Mouse (Mus musculus) MEL (cell line): ENCODE measurements around the gene Nasp. TPM values are rescaled to one million over a fixed set of nuclear protein-coding genes. Genes with fewer than 3 reads are reported as not detected.

Experiments
- DNase-seq: peaks from one replicate; pipeline ENCODE4 v3.0.0; 2011; ENCODE audit warnings: low read depth, low spot score
- H3K27ac ChIP-seq: 2 replicates; pipeline ENCODE4 v1.5.1; 2012; ENCODE audit warnings: low read depth, mild to moderate bottlenecking, control low read depth, low read length, moderate library complexity; ENCODE audit not compliant: control insufficient read depth
- H3K27me3 ChIP-seq, 2 experiments: fragments of 150-350 bp in 1 of 2; sonication (generic) in 1 of 2; 2 replicates each; pipeline ENCODE4 v1.6.1; 2012; ENCODE audit warnings: low read length in 2 of 2, mild to moderate bottlenecking in 2 of 2, improper control_type of control experiment in 1 of 2, moderate library complexity in 1 of 2; ENCODE audit not compliant: insufficient read depth in 2 of 2, control insufficient read depth in 1 of 2
- H3K36me3 ChIP-seq, 2 experiments: 2 replicates each; pipeline ENCODE4 v1.6.1; 2012 to 2014; ENCODE audit warnings: low read length in 2 of 2, improper control_type of control experiment in 1 of 2, inconsistent platforms in 1 of 2, mild to moderate bottlenecking in 1 of 2; ENCODE audit not compliant: insufficient read depth in 2 of 2, control insufficient read depth in 1 of 2
- H3K4me1 ChIP-seq, 2 experiments: fragments of 150-350 bp in 1 of 2; sonication (generic) in 1 of 2; 2 replicates each; pipeline ENCODE4 v1.6.1; 2012; ENCODE audit warnings: low read length in 2 of 2, improper control_type of control experiment in 1 of 2, mild to moderate bottlenecking in 1 of 2; ENCODE audit not compliant: insufficient read depth in 2 of 2, control insufficient read depth in 1 of 2
- H3K4me3 ChIP-seq, 2 experiments: fragments of 150-350 bp in 1 of 2; sonication (generic) in 1 of 2; 2 replicates each; pipeline ENCODE4 v1.5.1; 2012; ENCODE audit warnings: low read depth in 2 of 2, low read length in 2 of 2, mild to moderate bottlenecking in 2 of 2, moderate library complexity in 2 of 2, control low read depth in 1 of 2, improper control_type of control experiment in 1 of 2; ENCODE audit not compliant: control insufficient read depth in 1 of 2, insufficient read depth in 1 of 2
- H3K79me2 ChIP-seq: 2 replicates; pipeline ENCODE4 v1.6.1; 2012; ENCODE audit warnings: mild to moderate bottlenecking, low read length, moderate library complexity; ENCODE audit not compliant: control insufficient read depth, poor library complexity, insufficient read depth
- H3K9ac ChIP-seq: 2 replicates; pipeline ENCODE4 v1.6.1; 2012; ENCODE audit warnings: low read depth, mild to moderate bottlenecking, control low read depth, low read length, moderate library complexity; ENCODE audit not compliant: control insufficient read depth, poor library complexity, severe bottlenecking
- H3K9me3 ChIP-seq: fragments of 150-350 bp; sonication (generic); replicated peaks from 2 replicates; pipeline ENCODE4 v1.6.1; 2012; ENCODE audit warnings: mild to moderate bottlenecking, low read length, improper control_type of control experiment, moderate library complexity; ENCODE audit not compliant: insufficient read depth
- BHLHE40 ChIP-seq: IDR thresholded peaks from 2 replicates; pipeline ENCODE4 v1.6.1; 2012; ENCODE audit warnings: low read depth, mild to moderate bottlenecking, inconsistent platforms, low read length, improper control_type of control experiment, borderline replicate concordance
- CHD1 ChIP-seq: IDR thresholded peaks from 2 replicates; pipeline ENCODE4 v1.6.1; 2012; ENCODE audit warnings: low read depth, mild to moderate bottlenecking, inconsistent platforms, low read length, improper control_type of control experiment
- CHD2 ChIP-seq: IDR thresholded peaks from 2 replicates; pipeline ENCODE4 v1.6.1; 2011; ENCODE audit warnings: low read length, improper control_type of control experiment
- E2F4 ChIP-seq: IDR thresholded peaks from 2 replicates; pipeline ENCODE4 v1.6.1; 2011; ENCODE audit warnings: low read depth, low read length, improper control_type of control experiment, borderline replicate concordance
- ELF1 ChIP-seq: IDR thresholded peaks from 2 replicates; pipeline ENCODE4 v1.6.1; 2014; ENCODE audit warnings: low read depth, mild to moderate bottlenecking, inconsistent platforms, low read length, improper control_type of control experiment, moderate library complexity
- EP300 ChIP-seq, 2 experiments: IDR thresholded peaks; 2 replicates each; pipeline ENCODE4 v1.6.1; 2011; ENCODE audit warnings: improper control_type of control experiment in 2 of 2, low read length in 2 of 2, low read depth in 1 of 2, mild to moderate bottlenecking in 1 of 2
- GATA1 ChIP-seq: IDR thresholded peaks from 2 replicates; pipeline ENCODE4 v1.6.1; 2011; ENCODE audit warnings: low read depth, low read length, improper control_type of control experiment
- HCFC1 ChIP-seq: IDR thresholded peaks from 2 replicates; pipeline ENCODE4 v1.6.1; 2012; ENCODE audit warnings: low read depth, mild to moderate bottlenecking, inconsistent platforms, low read length, improper control_type of control experiment, moderate library complexity
- JUND ChIP-seq: IDR thresholded peaks from 2 replicates; pipeline ENCODE4 v1.6.1; 2011; ENCODE audit warnings: low read depth, mild to moderate bottlenecking, improper control_type of control experiment, low read length
- KAT2A ChIP-seq: conservative IDR thresholded peaks from 2 replicates; pipeline ENCODE4 v1.6.1; 2012; ENCODE audit warnings: low read depth, low read length, improper control_type of control experiment, inconsistent platforms
- MAFK ChIP-seq: IDR thresholded peaks from 2 replicates; pipeline ENCODE4 v1.6.1; 2011; ENCODE audit warnings: low read depth, mild to moderate bottlenecking, low read length, improper control_type of control experiment, borderline replicate concordance
- MAX ChIP-seq: IDR thresholded peaks from 2 replicates; pipeline ENCODE4 v1.6.1; 2011; ENCODE audit warnings: low read length, improper control_type of control experiment
- MEF2A ChIP-seq: IDR thresholded peaks from 2 replicates; pipeline ENCODE4 v1.6.1; 2014; ENCODE audit warnings: low read depth, mild to moderate bottlenecking, inconsistent platforms, low read length, improper control_type of control experiment; ENCODE audit not compliant: poor library complexity, insufficient replicate concordance, severe bottlenecking; ENCODE audit errors: extremely low read depth
- MYC ChIP-seq: IDR thresholded peaks from 2 replicates; pipeline ENCODE4 v1.6.1; 2011; ENCODE audit warnings: low read depth, mild to moderate bottlenecking, low read length, improper control_type of control experiment, moderate library complexity
- NELFE ChIP-seq: IDR thresholded peaks from 2 replicates; pipeline ENCODE4 v1.6.1; 2011; ENCODE audit warnings: low read depth, low read length, improper control_type of control experiment
- NRF1 ChIP-seq: IDR thresholded peaks from 2 replicates; pipeline ENCODE4 v1.6.1; 2014; ENCODE audit warnings: low read depth, mild to moderate bottlenecking, inconsistent platforms, low read length, improper control_type of control experiment, moderate library complexity; ENCODE audit not compliant: poor library complexity, insufficient read depth, severe bottlenecking
- POLR2AphosphoS2 ChIP-seq: IDR thresholded peaks from 2 replicates; pipeline ENCODE4 v1.6.1; 2011; ENCODE audit warnings: low read length, improper control_type of control experiment
- POLR2AphosphoS5 ChIP-seq: IDR thresholded peaks from 2 replicates; pipeline ENCODE4 v1.6.1; 2012; ENCODE audit warnings: low read depth, borderline replicate concordance, mild to moderate bottlenecking, inconsistent platforms, low read length, moderate library complexity, mixed read lengths
- RCOR1 ChIP-seq: IDR thresholded peaks from 2 replicates; pipeline ENCODE4 v1.6.1; 2012; ENCODE audit warnings: low read depth, mild to moderate bottlenecking, inconsistent platforms, low read length, improper control_type of control experiment
- SIN3A ChIP-seq: IDR thresholded peaks from 2 replicates; pipeline ENCODE4 v1.6.1; 2012; ENCODE audit warnings: low read length, improper control_type of control experiment, inconsistent platforms
- TBP ChIP-seq: IDR thresholded peaks from 2 replicates; pipeline ENCODE4 v1.8.0; 2011; ENCODE audit warnings: low read depth, low read length, improper control_type of control experiment
- TCF12 ChIP-seq: IDR thresholded peaks from 2 replicates; pipeline ENCODE4 v1.6.1; 2014; ENCODE audit warnings: low read depth, mild to moderate bottlenecking, inconsistent platforms, low read length, improper control_type of control experiment, moderate library complexity
- USF2 ChIP-seq, 2 experiments: IDR thresholded peaks; 2 replicates each; pipeline ENCODE4 v1.6.1; 2011 to 2012; ENCODE audit warnings: improper control_type of control experiment in 2 of 2, low read length in 2 of 2, borderline replicate concordance in 1 of 2, inconsistent platforms in 1 of 2, low read depth in 1 of 2, mild to moderate bottlenecking in 1 of 2; ENCODE audit not compliant: insufficient read depth in 1 of 2
- ZC3H11A ChIP-seq: IDR thresholded peaks from 2 replicates; pipeline ENCODE4 v1.6.1; 2012; ENCODE audit warnings: low read depth, mild to moderate bottlenecking, inconsistent platforms, low read length, improper control_type of control experiment
- ZKSCAN1 ChIP-seq: IDR thresholded peaks from 2 replicates; pipeline ENCODE4 v1.6.1; 2012; ENCODE audit warnings: low read depth, mild to moderate bottlenecking, inconsistent platforms, low read length, improper control_type of control experiment, moderate library complexity
- ZMIZ1 ChIP-seq: IDR thresholded peaks from 2 replicates; pipeline ENCODE4 v1.6.1; 2012; ENCODE audit warnings: low read depth, mild to moderate bottlenecking, inconsistent platforms, low read length, improper control_type of control experiment, moderate library complexity
- ZNF384 ChIP-seq: IDR thresholded peaks from 2 replicates; pipeline ENCODE4 v1.6.1; 2012; ENCODE audit warnings: low read depth, mild to moderate bottlenecking, inconsistent platforms, low read length, improper control_type of control experiment
- polyA plus RNA-seq, 2 experiments: library from polyadenylated mRNA; stranded (reverse) in 1 of 2; unstranded in 1 of 2; fragments of >175 nt in 1 of 2; fragments of >200 nt in 1 of 2; gene quantifications; 2 replicates each; pipeline versions ENCODE4 v1.2.1 to v1.2.4; 2012; ENCODE audit warnings: low replicate concordance in 2 of 2, low read depth in 1 of 2; ENCODE audit not compliant: insufficient read length in 2 of 2, insufficient read depth in 1 of 2, missing spikeins in 1 of 2
- total RNA-seq: library from RNA; depleted of rRNA; stranded (reverse); fragments of 300-350 nt; gene quantifications from 2 replicates; pipeline ENCODE4 v1.2.3, GENCODE M21; 2012

Nasp gene
- total and polyA plus RNA-seq, 3 experiments = 133 to 174 TPM; not detected in 1

DNA sequence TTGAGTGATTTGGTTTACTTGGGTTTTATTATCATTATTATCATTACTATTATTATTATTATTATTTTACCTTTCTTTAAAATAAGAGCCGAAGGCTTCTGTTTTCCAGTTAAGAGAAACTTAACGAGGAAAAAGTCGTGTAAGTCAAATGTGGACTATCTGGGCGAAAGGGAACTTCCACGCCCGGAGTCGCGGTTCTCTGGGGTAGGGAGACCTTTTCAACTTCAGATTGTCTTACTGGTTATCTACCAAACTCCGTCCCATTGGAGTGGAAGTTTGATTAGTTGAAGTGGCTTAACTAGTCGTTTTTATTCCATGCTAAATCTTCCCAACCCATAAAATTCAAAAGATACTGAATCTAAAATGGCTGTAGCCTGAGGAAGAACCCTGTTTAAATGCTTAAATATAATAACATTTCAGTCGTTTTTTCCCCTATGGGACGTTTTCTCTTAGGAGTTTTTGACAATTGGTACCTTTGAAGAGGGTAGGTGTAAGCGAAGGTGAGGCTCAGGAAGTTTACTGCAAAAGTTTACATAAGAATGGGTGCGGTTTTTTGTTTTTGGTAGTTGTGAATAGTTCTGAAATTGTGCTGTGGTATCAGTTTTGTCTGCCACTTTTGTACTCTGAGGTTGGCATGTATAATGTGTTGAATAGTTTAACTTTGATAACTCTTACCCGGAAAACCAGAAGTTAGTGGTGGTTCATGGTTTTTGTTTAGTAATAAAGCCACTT, 69.4 kb downstream of the Nasp start:
- Histone ChIP-seq H3K79me2 (peaks cover 56% of the 10 kb centered on the region), H3K27me3 (no peaks in the 10 kb centered on the region), H3K9me3 (no peaks in the 10 kb centered on the region), H3K4me1 (0 out of 4 replicates have a peak, but pooled peaks cover 0 to 2% of the 10 kb centered on the region in 2 experiments), H3K27ac (peak overlapping the region; percentile 66), H3K4me3 (peak overlapping the region; percentile 82 to 97), H3K9ac (peak overlapping the region; percentile 81), H3K36me3 (peaks cover 0 to 27% of the 10 kb centered on the region in 2 experiments; a peak in 2 of 4 replicates)
- DNase-seq = peak; percentile 57
- TF ChIP-seq JUND (no peak), ELF1 (no peak), GATA1 (0 out of 2 replicates have a peak, but pooled peaks have one; percentile 24)

DNA sequence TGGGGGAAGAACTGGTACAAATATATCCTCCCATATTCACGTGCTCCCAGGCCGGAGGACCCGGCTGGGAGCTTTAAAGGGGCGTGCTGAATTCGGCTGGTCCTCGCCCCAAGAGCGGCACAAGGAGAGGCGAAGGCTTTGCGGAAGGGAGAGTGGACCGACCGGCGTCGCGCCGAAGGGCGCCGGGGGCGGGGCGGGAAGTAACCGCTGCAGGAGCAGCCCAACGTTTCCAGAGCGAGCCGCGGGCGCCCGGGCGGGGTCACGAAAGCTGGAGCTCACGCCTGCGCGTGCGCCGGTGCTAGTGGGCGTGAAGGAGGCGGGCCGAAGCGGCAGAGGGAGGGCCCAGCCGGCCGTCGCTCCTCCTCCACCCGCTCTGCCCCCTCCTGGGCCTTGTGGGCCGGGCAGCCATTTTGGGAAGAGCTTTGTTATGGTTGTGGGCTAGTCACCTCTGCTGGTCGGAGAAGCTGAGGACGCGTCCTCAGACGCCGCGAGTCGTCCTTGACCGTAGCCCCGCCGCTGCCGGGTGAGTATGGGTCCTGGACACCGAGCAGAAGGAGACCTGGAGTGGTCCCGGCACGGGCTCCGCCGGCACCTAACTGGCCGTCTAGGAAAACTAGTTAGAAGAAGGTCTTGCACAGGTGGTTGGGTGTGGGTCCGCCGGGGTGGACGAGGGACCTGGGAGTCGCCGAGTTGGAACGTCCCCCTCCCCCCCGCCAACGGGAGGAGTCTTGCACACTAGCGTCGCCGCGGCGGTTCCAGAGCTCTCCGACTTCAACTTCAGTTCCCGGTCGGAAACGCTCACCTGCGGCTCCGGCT, 70.2 kb downstream of the Nasp start, which contains the start of gene Gpbp1l1:
Gene Gpbp1l1 (plus strand): TSS at position 353 of the 816 bp plus-strand sequence.
- Histone ChIP-seq H3K36me3 (peaks cover 0 to 24% of the 10 kb centered on the region in 2 experiments; a peak in 2 of 4 replicates), H3K27me3 (no peaks in the 10 kb centered on the region), H3K79me2 (peaks cover 51% of the 10 kb centered on the region), H3K4me3 (peak within 1 kb of the TSS; percentile 82 to 97), H3K9me3 (no peaks in the 10 kb centered on the region), H3K4me1 (0 out of 4 replicates have a peak, but pooled peaks cover 0 to 2% of the 10 kb centered on the region in 2 experiments), H3K9ac (peak within 1 kb of the TSS; percentile 98), H3K27ac (peak within 1 kb of the TSS; percentile 99)
- DNase-seq = peak; percentile 96
- no peak for TF ChIP-seq BHLHE40
- TF ChIP-seq MAX = peak; percentile 12
- 0 out of 2 replicates have a peak, but pooled peaks have one; percentile 28 for TF ChIP-seq RCOR1
- peak; percentile 47 for TF ChIP-seq SIN3A
- TF ChIP-seq MAFK = no peak
- TF ChIP-seq TCF12 = peak; percentile 48; the same call in 1 of the 2 replicates
- no peak for TF ChIP-seq MYC
- no peak for TF ChIP-seq KAT2A
- TF ChIP-seq ZNF384 = no peak
- no peak for TF ChIP-seq MEF2A
- no peak for TF ChIP-seq EP300 (IDR thresholded peaks at IDR 0.05; ENCODE audit: low read depth in 1 of 2, low read length in 2 of 2)
- TF ChIP-seq CHD1 = 0 out of 2 replicates have a peak, but pooled peaks have one; percentile 70
- no peak for TF ChIP-seq POLR2AphosphoS5
- 0 out of 2 replicates have a peak, but pooled peaks have one; percentile 21 for TF ChIP-seq ZC3H11A
- no peak for TF ChIP-seq CHD2
- no peak for TF ChIP-seq USF2 (IDR thresholded peaks at IDR 0.05; ENCODE audit: borderline replicate concordance in 1 of 2, insufficient read depth in 1 of 2, low read depth in 1 of 2, low read length in 2 of 2)
- no peak for TF ChIP-seq ZKSCAN1
- peak; percentile 95 for TF ChIP-seq NRF1
- TF ChIP-seq GATA1 = no peak
- TF ChIP-seq TBP = no peak
- no peak for TF ChIP-seq E2F4
- TF ChIP-seq NELFE = peak; percentile 80
- peak; percentile 78; the same call in 1 of the 2 replicates for TF ChIP-seq ZMIZ1
- no peak for TF ChIP-seq HCFC1
- TF ChIP-seq POLR2AphosphoS2 = peak; percentile 33; the same call in 1 of the 2 replicates
